Mouse (Mus musculus): ENCODE results near the gene Cth.

Gene Cth

GRCm38 (mm10) chr3:157916336-157916735 lies 8.5 kb downstream of the Cth start:
- in situ Hi-C loops (cut with MboI; ENCODE audit: low sequenced_read_pairs) = no loop called here

- in situ Hi-C loops (cut with MboI; ENCODE audit: low sequenced_read_pairs) = no loop called here
Measured at GRCm38 (mm10) chr3:157912155-157912554, 12.7 kb downstream of the Cth start.

GRCm38 (mm10) chr3:157910262-157910661 lies 14.6 kb downstream of the Cth start:
- in situ Hi-C loops (cut with MboI; ENCODE audit: low sequenced_read_pairs) = no loop called here

- in situ Hi-C loops (cut with MboI; ENCODE audit: low sequenced_read_pairs) = no loop called here
Measured at GRCm38 (mm10) chr3:157908166-157908565, 16.7 kb downstream of the Cth start.

- in situ Hi-C loops (cut with MboI; ENCODE audit: low sequenced_read_pairs) = no loop called here
Measured at GRCm38 (mm10) chr3:157901721-157902120, 23.2 kb downstream of the Cth start.

GRCm38 (mm10) chr3:157899986-157900385 lies 24.9 kb downstream of the Cth start:
- in situ Hi-C loops (cut with MboI; ENCODE audit: low sequenced_read_pairs) = no loop called here

GRCm38 (mm10) chr3:157897645-157898044 lies 27.2 kb downstream of the Cth start:
- in situ Hi-C loops (cut with MboI; ENCODE audit: low sequenced_read_pairs) = no loop called here

GRCm38 (mm10) chr3:157891819-157892218 lies 33.1 kb downstream of the Cth start:
- in situ Hi-C loops (cut with MboI; ENCODE audit: low sequenced_read_pairs) = no loop called here

GRCm38 (mm10) chr3:157884081-157884643 lies 40.7 kb downstream of the Cth start:
- in situ Hi-C loops (cut with MboI; ENCODE audit: low sequenced_read_pairs) = no loop called here

GRCm38 (mm10) chr3:157883085-157883484 lies 41.8 kb downstream of the Cth start:
- in situ Hi-C loops (cut with MboI; ENCODE audit: low sequenced_read_pairs) = no loop called here

GRCm38 (mm10) chr3:157881992-157882391 lies 42.9 kb downstream of the Cth start:
- in situ Hi-C loops (cut with MboI; ENCODE audit: low sequenced_read_pairs) = no loop called here

GRCm38 (mm10) chr3:157880983-157881382 lies 43.9 kb downstream of the Cth start:
- in situ Hi-C loops (cut with MboI; ENCODE audit: low sequenced_read_pairs) = no loop called here

- in situ Hi-C loops (cut with MboI; ENCODE audit: low sequenced_read_pairs) = no loop called here
Measured at GRCm38 (mm10) chr3:157877847-157878246, 47.0 kb downstream of the Cth start.

- in situ Hi-C loops (cut with MboI; ENCODE audit: low sequenced_read_pairs) = no loop called here
Measured at GRCm38 (mm10) chr3:157876439-157877156, 48.3 kb downstream of the Cth start.

- in situ Hi-C loops (cut with MboI; ENCODE audit: low sequenced_read_pairs) = no loop called here
Measured at GRCm38 (mm10) chr3:157872897-157873296, 52.0 kb downstream of the Cth start.

- in situ Hi-C loops (cut with MboI; ENCODE audit: low sequenced_read_pairs) = no loop called here
Measured at GRCm38 (mm10) chr3:157867836-157868235, 57.0 kb downstream of the Cth start.

GRCm38 (mm10) chr3:157866251-157866650 lies 58.6 kb downstream of the Cth start:
- in situ Hi-C loops (cut with MboI; ENCODE audit: low sequenced_read_pairs) = no loop called here

- in situ Hi-C loops (cut with MboI; ENCODE audit: low sequenced_read_pairs) = no loop called here
Measured at GRCm38 (mm10) chr3:157865848-157866247, 59.0 kb downstream of the Cth start.

- in situ Hi-C loops (cut with MboI; ENCODE audit: low sequenced_read_pairs) = no loop called here
Measured at GRCm38 (mm10) chr3:157865431-157865830, 59.4 kb downstream of the Cth start.

GRCm38 (mm10) chr3:157852806-157853205 lies 72.1 kb downstream of the Cth start:
- in situ Hi-C loops (cut with MboI; ENCODE audit: low sequenced_read_pairs) = no loop called here

- in situ Hi-C loops (cut with MboI; ENCODE audit: low sequenced_read_pairs) = no loop called here
Measured at GRCm38 (mm10) chr3:157848503-157848902, 76.4 kb downstream of the Cth start.

Measured in CH12F3 (cell line).